Mouse (Mus musculus): ENCODE measurements at regions not wholly inside any gene's neighbourhood (a gene's known extent, or its start where the extent isn't known, plus 50 kb on each side); places are given as distances from the start of the nearest gene placed in this dataset.

DNA sequence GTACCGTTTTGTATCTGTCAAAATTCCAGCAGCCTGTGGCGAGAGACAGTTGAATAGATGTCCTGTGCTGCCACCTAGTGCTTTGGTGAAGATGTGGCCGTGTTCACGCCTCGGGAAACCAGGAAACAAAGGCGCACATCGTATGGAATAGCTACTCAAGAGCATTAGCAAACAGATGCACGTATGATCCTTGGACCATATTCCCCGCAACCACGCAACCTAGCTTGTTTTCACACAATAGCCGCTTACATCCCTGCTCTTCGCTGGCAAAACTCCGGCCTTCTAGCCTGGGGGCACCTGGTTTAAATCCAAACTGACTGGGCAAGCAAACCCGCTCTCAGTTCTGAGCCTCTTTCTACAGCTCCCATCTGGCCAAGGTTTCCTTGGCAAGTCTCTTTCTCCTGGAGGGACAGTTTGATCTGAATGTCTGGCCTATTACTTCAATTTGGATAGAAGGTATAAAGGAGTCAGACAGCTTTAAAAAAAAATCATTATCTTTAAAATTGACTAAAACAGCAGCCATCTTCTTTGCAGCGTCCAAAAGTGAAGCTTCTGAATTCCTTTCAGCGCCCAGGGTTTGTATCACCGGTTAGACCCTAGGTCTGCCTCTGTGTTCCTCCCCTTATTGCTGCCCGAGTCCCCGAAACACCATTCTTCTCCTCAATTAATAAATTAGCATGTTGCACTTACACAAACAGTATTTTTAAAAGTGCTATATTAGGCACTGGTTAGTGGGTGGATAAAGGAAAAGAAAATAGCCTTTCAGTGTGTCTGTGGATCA lies 295.0 kb upstream of the Prkd1 start:
- peak; percentile 10 for DNase-seq (ENCODE audit: low read depth, low spot score)

DNA sequence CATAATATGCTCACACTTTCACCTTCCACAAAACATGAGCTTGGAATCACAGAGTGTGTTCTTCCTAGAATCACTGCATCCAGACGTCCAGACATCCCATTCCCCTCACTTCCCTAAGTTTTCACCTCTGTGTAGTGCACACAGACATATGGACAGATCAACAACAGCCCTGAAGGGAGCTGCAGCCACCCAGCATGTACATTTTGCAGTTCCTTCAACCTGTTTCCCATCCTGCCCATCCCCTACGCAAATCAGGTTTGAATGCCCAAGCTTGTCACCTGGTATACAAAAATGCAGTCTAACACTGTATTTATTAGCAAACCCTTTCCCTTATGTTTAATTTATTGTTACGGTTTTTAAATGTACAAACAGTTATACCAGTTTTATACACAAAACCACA lies 294.4 kb upstream of the Prkd1 start:
- no peak for DNase-seq (ENCODE audit: low read depth, low spot score)

DNA sequence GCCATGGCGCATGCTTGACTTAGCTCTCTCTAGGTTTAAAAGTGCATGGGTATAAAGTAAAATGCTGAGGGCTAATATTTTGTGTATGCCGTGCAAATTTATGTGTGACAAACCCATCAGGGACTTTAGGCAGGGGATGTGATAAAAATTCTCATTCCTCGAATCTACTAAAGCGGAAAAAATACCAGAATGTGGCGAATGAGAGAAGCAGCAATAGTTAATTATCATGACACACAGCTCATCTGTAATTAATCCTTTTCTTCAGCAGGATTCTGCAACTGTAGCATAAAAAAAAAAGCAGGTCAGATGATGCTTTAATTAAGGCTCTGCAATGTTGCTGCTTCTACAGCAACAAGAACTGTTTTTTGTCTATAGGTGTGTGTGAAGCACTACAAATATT lies 286.6 kb upstream of the Prkd1 start:
- DNase-seq (ENCODE audit: low read depth, low spot score): no peak

DNA sequence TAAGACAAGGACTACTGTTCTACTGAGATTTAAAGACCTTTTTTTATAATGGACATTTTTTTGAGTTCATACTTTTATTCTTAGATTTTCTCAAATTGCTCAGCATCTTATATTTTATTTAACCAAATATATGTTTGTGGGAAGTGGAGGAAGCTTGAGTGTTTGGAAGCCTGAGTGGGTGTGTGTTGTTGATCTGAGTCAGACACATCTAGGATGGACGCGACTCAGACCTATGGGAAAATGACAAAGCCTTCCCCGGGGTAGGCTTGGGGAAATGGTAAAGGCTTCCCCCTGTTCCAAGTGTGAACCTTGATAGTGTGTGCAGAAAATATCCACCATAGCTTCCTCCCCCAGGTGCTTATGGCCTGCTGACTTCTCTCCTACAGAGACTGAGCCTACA lies 283.6 kb upstream of the Prkd1 start:
- no peak for DNase-seq (ENCODE audit: low read depth, low spot score)

DNA sequence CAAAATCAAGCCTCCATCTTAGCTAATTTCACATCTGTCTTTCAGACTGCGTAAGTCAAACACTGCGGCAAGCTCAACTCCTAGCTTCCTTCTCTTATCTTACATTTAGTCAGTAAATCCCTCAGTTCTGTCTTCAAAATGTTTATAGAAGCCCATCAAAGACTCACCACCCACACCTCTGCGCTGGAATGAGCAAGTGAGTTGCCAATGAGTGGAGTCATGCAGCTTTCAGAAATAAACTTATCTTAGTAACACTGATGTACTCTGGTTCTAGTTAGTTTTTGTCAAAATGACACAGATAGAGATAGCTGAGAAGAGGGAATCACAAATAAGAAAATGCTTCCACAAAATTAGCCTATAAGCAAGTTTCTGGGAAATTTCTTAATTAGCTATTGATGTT lies 280.7 kb upstream of the Prkd1 start:
- no peak for DNase-seq (ENCODE audit: low read depth, low spot score)

DNA sequence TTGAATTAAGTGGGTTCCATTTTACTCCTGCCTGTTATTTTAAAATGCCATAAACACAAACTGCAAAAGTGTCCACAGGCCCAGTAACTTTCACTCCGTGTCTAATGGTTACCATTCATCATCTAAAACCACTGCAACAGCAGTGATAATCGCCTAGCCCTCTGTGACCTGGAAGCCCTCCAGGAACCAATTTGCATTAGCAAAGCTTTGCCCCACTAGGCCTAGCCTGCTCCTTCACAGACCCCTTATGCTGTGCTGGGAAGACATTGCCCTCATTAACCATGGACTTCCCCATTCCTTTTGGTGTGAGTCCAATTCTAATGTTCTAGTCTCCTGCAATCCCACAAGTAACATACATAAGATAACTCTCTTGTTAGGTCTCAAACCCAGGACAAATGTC lies 277.3 kb upstream of the Prkd1 start:
- DNase-seq (ENCODE audit: low read depth, low spot score): no peak

DNA sequence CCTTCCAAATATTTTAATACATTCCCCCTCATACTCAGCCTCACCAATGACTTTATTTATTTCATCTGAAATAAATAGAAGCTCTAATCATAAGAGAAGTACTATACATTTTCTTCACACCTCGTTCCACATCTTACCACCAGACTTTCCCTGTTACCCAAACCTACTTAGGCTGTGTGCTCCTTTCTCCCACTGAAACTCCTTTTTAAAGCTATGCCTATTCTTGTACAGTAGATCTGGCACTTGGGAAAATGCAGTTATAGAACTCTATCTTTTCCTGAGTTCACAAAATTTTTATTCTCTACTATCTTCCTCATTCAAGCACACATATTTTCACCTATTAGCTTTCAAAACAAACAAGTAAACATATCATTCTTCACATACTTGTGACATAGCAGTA lies 272.8 kb upstream of the Prkd1 start:
- no peak for DNase-seq (ENCODE audit: low read depth, low spot score)

DNA sequence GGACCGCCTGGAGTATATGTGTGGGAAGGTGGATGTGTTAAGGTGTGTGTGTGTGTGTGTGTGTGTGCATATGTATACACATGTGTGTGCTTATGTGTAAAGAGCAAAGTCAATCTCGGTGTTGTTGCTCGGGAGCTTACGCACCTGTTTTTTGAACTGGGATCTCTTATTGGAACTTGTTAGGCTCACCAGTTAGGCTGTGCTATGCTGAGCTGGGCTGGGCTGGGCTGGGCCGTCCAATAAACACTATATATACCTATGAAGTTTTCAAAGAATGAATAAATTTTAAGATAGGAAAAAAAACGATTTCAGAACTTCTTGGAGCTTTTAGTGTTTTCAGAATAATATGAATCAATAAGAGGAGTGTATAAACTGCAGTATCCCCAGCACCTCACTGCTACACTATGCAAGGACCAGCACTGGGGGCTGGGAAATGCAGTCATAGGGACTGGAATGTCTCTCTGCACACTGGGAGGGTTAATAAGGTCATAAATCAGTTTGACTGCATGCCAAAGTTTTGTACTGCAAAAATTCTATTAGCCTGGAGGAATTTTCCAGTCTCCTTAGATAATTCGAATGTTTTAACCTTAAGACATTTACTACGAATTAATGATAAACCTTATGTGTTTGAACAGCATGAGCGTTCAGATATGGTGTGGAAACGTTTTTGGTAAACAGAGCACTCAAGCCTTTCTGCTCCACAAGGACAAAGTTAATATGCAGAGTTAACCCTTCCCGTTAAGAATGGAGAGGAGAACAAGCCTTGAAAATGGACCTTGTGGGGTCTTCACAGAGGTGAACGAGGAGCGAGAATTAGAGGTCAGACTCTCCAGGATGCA lies 250.9 kb upstream of the Prkd1 start:
- no peak for DNase-seq (ENCODE audit: low read depth, low spot score)

DNA sequence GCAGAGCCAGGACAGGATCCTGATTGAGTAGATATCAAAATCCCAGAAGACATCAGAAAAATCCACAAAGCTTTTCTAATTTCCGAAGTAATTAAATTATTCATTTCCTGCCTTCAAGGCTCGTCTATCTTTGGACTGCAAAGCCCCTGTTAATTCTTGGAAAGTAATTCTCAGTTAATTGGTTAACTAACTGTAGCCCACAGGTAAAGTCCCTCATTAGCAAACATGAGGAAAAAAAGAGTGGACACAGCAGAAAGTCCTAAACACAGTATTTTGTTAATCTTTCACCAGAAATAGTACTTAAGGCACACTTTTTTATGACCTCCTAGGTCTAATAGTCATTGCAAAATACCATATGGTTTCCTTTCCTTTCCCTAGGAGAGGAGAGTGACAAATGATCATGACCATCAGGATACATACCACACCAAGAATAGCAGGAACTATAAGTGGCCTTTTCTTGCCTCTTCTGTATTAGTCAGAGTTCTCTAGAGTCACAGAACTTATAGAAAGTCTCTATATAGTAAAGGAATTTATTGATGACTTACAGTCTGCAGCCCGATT lies 248.8 kb upstream of the Prkd1 start:
- no peak for DNase-seq (ENCODE audit: low read depth, low spot score)

DNA sequence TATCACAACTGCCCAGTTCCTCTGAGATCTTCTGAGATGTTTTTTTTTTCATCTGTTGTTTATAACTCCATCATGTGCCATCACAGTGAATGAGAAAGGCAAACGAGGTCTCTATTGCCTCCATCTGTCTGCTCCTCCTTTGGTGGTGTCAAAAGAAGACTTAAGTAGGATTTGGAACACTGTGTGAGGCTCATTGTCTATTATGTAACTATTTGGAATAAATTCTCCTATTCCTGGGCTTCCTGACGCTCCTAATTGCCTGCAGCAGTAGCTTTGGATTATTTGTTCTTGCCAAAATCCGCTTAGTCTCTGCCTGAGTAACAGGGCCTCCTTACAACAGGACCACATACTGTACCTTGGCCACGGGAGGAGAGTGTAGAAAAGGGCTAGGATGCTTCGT lies 244.7 kb upstream of the Prkd1 start:
- DNase-seq (ENCODE audit: low read depth, low spot score): no peak

DNA sequence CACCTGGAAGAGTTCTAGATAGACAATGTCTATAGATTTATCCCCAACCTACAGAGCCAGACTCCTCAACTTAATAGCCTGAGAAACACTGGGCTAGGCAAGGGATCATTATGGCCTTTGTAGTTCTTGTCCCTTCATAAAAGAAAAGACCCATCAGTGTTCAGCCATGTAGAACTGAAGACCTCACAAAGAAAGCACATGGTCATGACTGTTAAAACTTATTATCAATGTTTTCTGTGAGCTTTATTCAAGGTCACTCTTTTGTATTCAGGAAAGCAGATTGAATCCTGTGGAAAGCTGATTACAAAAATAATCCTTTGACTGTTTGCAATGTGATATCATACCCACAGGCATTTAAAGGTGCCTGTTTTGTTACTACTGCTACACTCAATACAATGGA lies 226.9 kb upstream of the Prkd1 start:
- no peak for DNase-seq (ENCODE audit: low read depth, low spot score)

DNA sequence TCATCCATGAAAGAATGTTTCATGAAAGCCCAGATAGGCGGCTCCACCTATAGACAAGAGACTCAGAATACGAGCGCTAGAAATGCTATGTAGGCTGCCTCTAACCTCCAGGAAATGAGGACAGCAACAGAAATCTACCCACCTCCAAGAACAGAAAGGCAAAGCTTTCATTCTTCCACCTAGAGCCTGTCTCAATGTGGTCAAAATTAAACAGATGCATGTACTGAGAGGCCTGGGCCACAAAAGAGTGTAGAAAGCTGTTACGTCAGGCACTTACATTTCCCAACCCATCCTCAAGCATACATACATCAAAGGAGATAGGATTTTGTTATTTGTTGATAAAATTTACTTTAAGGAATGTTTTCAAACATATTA lies 225.1 kb upstream of the Prkd1 start:
- DNase-seq (ENCODE audit: low read depth, low spot score): no peak

DNA sequence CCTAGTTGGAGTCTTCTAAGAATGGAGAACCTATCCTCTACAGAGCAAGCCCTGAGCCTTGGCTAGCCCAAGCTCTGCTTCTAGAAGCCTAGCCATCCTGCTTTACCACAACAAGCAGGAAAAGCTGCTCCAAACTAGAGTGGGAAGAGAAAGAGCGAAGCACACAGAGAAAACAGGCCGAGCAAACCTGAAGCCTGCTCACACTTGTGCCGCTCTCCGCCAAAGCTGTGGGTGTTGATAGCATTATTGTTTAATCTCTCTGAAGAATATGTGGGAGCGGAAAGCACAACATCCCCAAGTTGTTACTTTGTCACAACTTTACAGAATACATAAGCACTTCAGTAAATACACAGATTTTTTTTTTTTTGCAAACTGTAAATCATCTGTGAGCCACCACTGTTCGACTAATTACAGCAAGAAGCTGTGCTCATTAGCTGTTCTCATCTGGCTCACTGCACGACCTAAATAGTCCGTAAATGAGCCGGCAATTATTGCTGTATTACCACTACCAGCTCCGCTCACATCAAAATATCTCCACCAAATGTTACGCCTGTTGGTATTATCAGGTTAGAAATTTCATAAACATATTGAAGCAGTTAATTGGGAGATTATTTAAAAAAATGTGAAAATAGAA lies 224.6 kb upstream of the Prkd1 start:
- no peak for DNase-seq (ENCODE audit: low read depth, low spot score)

DNA sequence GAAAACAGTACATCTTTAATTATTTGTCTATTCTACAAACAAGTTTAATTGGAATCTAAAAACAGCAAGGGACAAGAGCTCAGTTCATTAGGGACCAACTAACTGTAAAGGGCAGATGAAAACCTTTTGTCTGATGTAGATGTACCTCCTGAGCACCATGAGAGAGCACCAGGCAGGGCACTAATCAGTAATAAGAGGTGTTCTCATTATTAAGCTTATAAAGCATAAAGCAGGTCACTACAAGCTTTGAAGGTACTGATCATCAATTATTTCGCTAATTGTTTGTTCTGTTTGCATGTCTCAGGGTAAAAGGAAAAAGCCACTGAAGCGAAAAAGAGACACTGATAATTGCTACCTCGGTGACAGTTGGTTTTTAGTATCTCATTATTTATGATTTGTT lies 202.7 kb upstream of the Prkd1 start:
- no peak for DNase-seq (ENCODE audit: low read depth, low spot score)

DNA sequence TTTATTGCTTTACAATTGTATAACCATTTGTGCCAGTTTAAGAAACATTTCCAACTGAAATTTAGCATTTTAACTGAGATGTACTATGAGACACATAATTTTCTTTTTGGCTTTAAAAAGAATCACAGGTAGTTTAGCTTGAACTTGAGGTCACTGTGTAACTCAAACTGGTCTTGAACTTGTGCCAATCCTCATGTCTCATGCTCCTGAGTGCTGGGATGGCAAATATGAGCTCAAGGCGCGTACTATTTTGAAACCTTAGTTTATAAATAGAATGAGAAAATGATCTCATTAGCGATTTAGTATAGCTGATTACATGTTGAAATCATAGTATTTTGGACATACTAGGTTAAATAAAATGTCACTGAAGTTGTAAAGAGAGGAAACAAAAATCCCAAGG lies 199.1 kb upstream of the Prkd1 start:
- peak; percentile 65 for DNase-seq (ENCODE audit: low read depth, low spot score)

DNA sequence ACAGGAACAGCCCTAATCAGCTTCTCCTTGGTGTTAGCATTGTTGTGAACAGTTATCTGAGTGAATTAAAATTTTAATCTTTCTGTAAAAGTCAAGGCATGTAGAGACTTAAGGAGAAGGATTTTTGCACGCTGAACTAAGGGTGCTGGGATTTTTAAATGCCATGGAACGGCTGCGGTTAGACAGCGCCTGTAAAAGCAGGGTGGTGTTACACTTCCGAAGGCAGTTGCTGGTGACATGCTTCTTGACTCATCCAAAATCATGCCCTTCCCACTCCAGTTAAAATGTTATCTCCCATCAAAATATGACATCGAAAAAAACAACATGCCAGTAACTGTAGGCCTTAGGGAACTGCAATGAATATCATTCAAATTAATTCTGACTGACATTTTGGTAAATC lies 193.8 kb upstream of the Prkd1 start:
- no peak for DNase-seq (ENCODE audit: low read depth, low spot score)

DNA sequence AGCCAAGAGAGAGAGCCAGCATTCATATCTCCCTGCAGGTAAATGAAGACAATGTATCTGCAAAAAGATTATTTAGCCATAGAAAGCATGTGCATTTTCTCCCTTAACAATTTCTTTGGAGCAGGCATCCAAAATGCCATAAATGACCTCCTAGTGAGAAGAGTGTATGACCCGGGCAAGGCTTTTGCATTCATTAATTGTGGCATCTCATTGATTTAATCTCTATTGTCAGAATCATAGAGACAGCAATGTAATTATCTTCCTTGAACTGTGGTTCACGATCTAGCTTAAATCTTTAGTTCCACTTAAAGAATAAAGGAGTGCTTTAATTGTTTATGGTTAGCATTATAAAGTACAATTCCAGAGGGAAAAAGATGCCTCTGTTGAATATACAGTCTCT lies 190.5 kb upstream of the Prkd1 start:
- DNase-seq (ENCODE audit: low read depth, low spot score): no peak

DNA sequence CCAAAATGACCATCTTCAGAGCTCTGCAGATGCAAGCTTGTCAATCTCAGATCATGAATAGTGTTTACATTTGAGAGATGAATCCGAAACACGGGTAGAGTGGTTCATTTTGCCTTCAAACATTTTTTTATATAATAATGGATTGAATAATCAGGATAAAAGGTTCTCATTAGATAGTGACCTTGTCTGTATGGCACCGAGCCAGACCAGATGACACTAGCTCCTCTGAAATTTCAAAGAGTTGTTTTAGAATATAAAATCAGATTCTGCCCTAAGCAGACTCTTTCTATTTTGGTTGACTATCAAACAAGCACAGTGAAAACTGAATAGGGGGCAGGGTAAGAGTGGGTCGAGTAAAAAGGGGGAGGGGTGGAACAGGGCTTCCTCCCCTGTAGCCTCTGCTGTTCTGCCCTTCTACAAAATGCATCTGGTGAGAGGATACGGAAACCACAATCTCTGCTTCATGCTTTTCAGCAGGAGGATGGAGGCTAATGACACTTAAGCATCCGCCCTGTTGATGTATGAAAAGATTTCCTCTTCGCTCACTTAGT lies 159.9 kb upstream of the Prkd1 start:
- no peak for DNase-seq (ENCODE audit: low read depth, low spot score)

DNA sequence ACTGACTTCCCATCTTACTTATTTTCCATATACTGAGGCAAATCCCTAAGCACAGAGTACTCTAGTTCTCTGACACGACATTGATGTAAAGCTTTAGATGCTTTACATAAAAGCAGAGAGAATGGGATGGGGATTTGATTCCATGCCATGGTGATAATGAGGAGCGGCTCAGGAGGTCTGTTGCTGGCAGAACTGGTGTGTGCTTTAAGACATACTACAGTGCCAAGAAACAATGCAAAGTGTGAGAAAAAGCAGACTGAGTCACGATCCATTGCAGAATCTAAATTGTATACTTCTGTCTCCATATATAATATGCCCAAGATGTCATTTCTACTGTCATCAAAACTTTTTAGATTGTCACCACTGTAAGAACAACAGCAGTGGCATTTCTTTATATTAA lies 155.5 kb upstream of the Prkd1 start:
- DNase-seq (ENCODE audit: low read depth, low spot score): no peak

DNA sequence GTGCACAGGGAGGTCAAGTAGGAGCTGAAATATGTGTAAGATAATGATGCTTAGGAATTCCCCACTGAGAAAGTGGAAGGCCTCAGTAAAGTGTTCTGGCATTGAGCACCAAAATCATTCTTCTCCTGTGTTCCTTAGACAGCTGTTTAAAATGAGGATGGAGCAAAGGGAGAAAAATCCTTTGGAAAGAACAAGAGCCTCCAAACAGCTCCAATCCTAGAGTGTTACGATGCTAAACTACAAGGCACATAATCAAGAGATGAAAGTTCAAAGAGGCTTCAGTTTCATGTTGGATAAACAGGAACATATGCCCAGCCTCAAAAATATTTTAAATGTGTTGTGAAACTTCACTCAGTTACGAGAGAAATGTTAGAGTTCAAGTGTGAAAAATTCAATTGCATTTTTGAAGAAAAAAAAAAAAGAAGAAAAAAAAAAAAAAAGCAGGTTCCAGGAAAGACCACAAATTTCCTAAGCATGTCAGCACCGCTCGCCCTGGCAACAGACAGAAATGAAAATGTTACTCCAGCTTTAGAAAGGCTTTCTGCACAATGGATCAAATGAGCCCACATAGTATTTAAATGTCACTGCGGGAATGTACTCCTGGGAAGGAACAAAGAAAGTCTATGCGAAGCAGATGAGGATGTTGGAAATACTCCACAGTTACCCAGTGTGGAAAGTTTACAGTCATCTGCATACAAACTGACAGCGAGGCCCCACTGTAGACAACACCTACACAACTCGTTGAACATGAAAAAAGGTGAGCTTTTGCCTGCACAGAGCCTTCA lies 116.5 kb upstream of the Prkd1 start:
- DNase-seq (ENCODE audit: low read depth, low spot score): no peak

DNA sequence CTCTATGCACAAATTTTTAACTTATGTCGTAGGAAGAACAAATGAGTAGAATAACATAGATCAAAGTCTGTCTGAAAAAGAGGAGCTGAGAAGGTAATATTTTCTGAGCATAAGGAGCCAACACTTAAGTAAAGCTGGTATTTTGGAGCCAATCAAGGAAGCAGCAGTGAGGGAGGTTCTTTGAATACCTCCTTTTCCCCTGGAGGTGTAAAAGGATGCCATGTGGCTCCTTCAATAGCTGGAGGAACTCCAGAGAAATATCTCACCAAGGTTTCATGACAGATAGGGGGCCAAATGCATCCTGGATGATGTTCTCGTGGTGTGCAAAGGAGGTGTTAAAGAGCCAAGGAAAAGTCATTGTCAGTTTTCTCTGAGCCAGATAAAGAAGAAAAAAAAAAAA lies 115.6 kb upstream of the Prkd1 start:
- no peak for DNase-seq (ENCODE audit: low read depth, low spot score)

Data from skeletal muscle tissue, adult 2 months (tissue).